Mouse (Mus musculus): ENCODE data around the gene Nipsnap3b. TPM values are rescaled to one million over a fixed set of nuclear protein-coding genes. Genes with fewer than 3 reads are reported as not detected.

Nipsnap3b gene
- total RNA-seq (2023): 35.5 TPM

DNA sequence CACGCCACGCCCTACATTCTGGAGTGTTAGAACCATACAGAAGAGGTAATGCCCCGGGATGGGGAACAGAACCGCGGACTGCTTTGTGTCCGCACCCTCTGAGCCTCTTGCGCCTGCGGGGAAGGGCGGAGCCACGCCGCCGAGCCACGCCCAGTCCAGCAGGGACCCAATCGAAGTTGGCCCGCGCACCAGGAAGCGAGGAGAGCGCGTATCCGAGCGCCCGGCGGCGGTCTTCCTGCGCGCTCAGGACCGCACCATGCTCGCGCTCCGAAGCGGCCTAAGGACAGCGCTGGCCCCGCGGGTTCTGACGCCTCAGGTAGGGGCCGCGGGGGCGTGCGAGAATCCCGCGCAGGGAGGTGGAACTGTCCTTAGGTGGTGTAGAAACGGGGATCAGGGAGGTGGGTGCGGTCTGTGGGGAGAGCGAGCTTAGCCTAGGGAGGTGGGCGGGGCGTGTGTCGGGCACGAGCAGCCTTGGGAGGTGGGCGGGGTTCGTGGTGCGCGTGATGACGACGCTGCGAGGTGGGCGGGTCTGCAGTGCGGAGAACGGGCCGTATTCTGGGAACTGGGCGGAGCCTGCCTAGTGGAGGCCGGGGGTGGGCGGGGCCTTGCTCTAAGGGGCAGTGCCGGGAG, at the start of gene Nipsnap3b:
Gene Nipsnap3b (plus strand): TSS at position 149 of the 630 bp plus-strand sequence.

GRCm38 (mm10) chr4:52964247-52964646, 47.4 kb upstream of the Nipsnap3b start, which contains the start of gene Olfr270:
Gene Olfr270, plus strand, starts transcription at chr4:52964547.

GRCm38 (mm10) chr4:52989248-52989647, 22.4 kb upstream of the Nipsnap3b start, which contains the start of gene Nipsnap3a:
Gene Nipsnap3a, plus strand, starts transcription at chr4:52989272.

Other genes starting within 250 kb of the Nipsnap3b start
- gene Olfr275, start 197.3 kb upstream of the Nipsnap3b start, total RNA-seq (2023): not detected
- not detected for gene Olfr273, start 152.6 kb upstream of the Nipsnap3b start, total RNA-seq (2023)
- gene Olfr272, start 92.7 kb upstream of the Nipsnap3b start, total RNA-seq (2023): not detected
- not detected for gene Olfr270, start 47.3 kb upstream of the Nipsnap3b start, total RNA-seq (2023)
- gene Nipsnap3a, start 22.6 kb upstream of the Nipsnap3b start, total RNA-seq (2023): not detected
- 25.8 TPM for gene Abca1, start 148.0 kb downstream of the Nipsnap3b start, total RNA-seq (2023)

Data from CD8-positive naive resting alpha-beta T cell, adult 57 days (primary cell).